Mouse (Mus musculus): Measurements from ENCODE around the gene Rbm19.

- no peak for TF ChIP-seq FLI1 (IDR thresholded peaks at IDR 0.05; ENCODE audit: low read length)
- no peak for TF ChIP-seq GATA1 (IDR thresholded peaks at IDR 0.05; ENCODE audit: borderline replicate concordance, low read length)
These were observed 15.5 kb upstream of the Rbm19 start for GRCm38 (mm10) chr5:120100814-120101213.

Data from megakaryocyte, embryonic 14.5 days (primary cell).